Mouse (Mus musculus) neural tube, embryonic 13.5 days (tissue): ENCODE data around the gene Dab1. TPM values are rescaled to one million over a fixed set of nuclear protein-coding genes. Genes with fewer than 3 reads are reported as not detected.
A peak's percentile ranks its signal among the peaks of the same experiment; 100 is the strongest.

ENCODE experiments used
- ATAC-seq: fragments of 200-750 bp; cut with Nextera tagmentation; 2 replicates; pipeline ENCODE4 v1.8.0; 2017; ENCODE audit warnings: low read depth, mild to moderate bottlenecking, moderate TSS enrichment, moderate library complexity
- H3K27ac ChIP-seq: fragments of 300-500 bp; sonication (generic); replicated peaks from 2 replicates; pipeline ENCODE4 v1.5.1; 2015; ENCODE audit warnings: moderate library complexity, mild to moderate bottlenecking, inconsistent platforms
- H3K27me3 ChIP-seq: fragments of 300-500 bp; sonication (generic); 2 replicates; pipeline ENCODE4 v1.6.1; 2015; ENCODE audit warnings: mild to moderate bottlenecking, inconsistent platforms
- H3K36me3 ChIP-seq: fragments of 300-500 bp; sonication (generic); 2 replicates; pipeline ENCODE4 v1.6.1; 2015; ENCODE audit warnings: mild to moderate bottlenecking, inconsistent platforms
- H3K4me1 ChIP-seq: fragments of 300-500 bp; sonication (generic); replicated peaks from 2 replicates; pipeline ENCODE4 v1.6.1; 2015; ENCODE audit warnings: inconsistent platforms
- H3K4me2 ChIP-seq: fragments of 300-500 bp; sonication (generic); 2 replicates; pipeline ENCODE4 v1.6.1; 2015; ENCODE audit warnings: inconsistent platforms, mild to moderate bottlenecking, moderate library complexity
- H3K4me3 ChIP-seq: fragments of 300-500 bp; sonication (generic); 2 replicates; pipeline ENCODE4 v1.5.1; 2015; ENCODE audit warnings: mild to moderate bottlenecking, inconsistent platforms
- H3K9ac ChIP-seq: fragments of 300-500 bp; sonication (generic); 2 replicates; pipeline ENCODE4 v1.6.1; 2015; ENCODE audit warnings: moderate library complexity, mild to moderate bottlenecking, inconsistent platforms
- H3K9me3 ChIP-seq: fragments of 300-500 bp; sonication (generic); 2 replicates; pipeline ENCODE4 v1.6.1; 2016; ENCODE audit warnings: inconsistent platforms
- WGBS: fragments of 180-500 bp; shearing (Covaris S2); methylation state at CpG from one replicate; pipeline ENCODE4 v1.1.7; 2015; 5-methylcytosine and 5-hydroxymethylcytosine counted together
- polyA plus RNA-seq: library from polyadenylated mRNA; unstranded; fragments of >200 nt; fragmentation: Nextera tagmentation; extraction: Ambion mirVana; gene quantifications from 2 replicates; pipeline ENCODE4 v1.2.1, GENCODE M21; 2015

The Dab1 gene
- polyA plus RNA-seq, 1 experiment from 2014 or later, result 46.6 TPM

- 60% methylated on average over 3 of the region's 3 CpGs for WGBS
These were observed 315.2 kb downstream of the Dab1 start for GRCm38 (mm10) chr4:103934364-103934763.

GRCm38 (mm10) chr4:103948255-103948654, 329.1 kb downstream of the Dab1 start:
- Histone ChIP-seq H3K27ac (no peak overlapping the region), H3K9me3 (no peaks in the 10 kb centered on the region), H3K4me3 (no peak overlapping the region), H3K36me3 (no peaks in the 10 kb centered on the region), H3K4me1 (peaks cover 12% of the 10 kb centered on the region), H3K27me3 (no peaks in the 10 kb centered on the region), H3K9ac (no peak overlapping the region), H3K4me2 (no peak overlapping the region)
- 60% methylated on average over 3 of the region's 3 CpGs for WGBS
- no peak for ATAC-seq

More at GRCm38 (mm10) chr4:103934364-103934763, 315.2 kb downstream of the Dab1 start:
- ATAC-seq, result no peak
- Histone ChIP-seq H3K4me1 (no peaks in the 10 kb centered on the region; the same call in 1 of the 2 replicates), H3K4me2 (no peak overlapping the region), H3K27me3 (no peaks in the 10 kb centered on the region), H3K4me3 (no peak overlapping the region), H3K36me3 (no peaks in the 10 kb centered on the region), H3K9ac (no peak overlapping the region), H3K27ac (no peak overlapping the region), H3K9me3 (no peaks in the 10 kb centered on the region)

- Histone ChIP-seq H3K27ac (no peak overlapping the region), H3K36me3 (no peaks in the 10 kb centered on the region), H3K27me3 (no peaks in the 10 kb centered on the region), H3K4me3 (no peak overlapping the region), H3K4me2 (no peak overlapping the region; the same call in 1 of the 2 replicates), H3K4me1 (peaks cover 4% of the 10 kb centered on the region; the same call in 1 of the 2 replicates), H3K9me3 (no peaks in the 10 kb centered on the region), H3K9ac (no peak overlapping the region)
- WGBS, result 30% methylated on average over 9 of the region's 9 CpGs
- ATAC-seq, result no peak
These were observed 334.6 kb downstream of the Dab1 start for GRCm38 (mm10) chr4:103953652-103954220.

- Histone ChIP-seq H3K4me1 (0 out of 2 replicates have a peak, but pooled peaks cover 8% of the 10 kb centered on the region), H3K9me3 (no peaks in the 10 kb centered on the region), H3K4me2 (no peak overlapping the region), H3K4me3 (no peak overlapping the region), H3K27ac (no peak overlapping the region), H3K9ac (no peak overlapping the region), H3K36me3 (no peaks in the 10 kb centered on the region), H3K27me3 (no peaks in the 10 kb centered on the region)
- ATAC-seq, result no peak
- WGBS, result 62% methylated on average over 7 of the region's 7 CpGs
These were observed 342.2 kb downstream of the Dab1 start for GRCm38 (mm10) chr4:103961134-103962049.

- no peaks in the 10 kb centered on the region for H3K9me3 ChIP-seq
- H3K9ac ChIP-seq, result no peak overlapping the region
- no peak overlapping the region for H3K4me3 ChIP-seq
- H3K4me1 ChIP-seq, result peaks cover 6% of the 10 kb centered on the region; the same call in 1 of the 2 replicates
- ATAC-seq, result 0 out of 2 replicates have a peak, but pooled peaks have one; percentile 11
- H3K36me3 ChIP-seq, result no peaks in the 10 kb centered on the region
- no peak overlapping the region for H3K27ac ChIP-seq
- WGBS, result 20% methylated on average over 9 of the region's 9 CpGs
- no peak overlapping the region for H3K4me2 ChIP-seq
- no peaks in the 10 kb centered on the region for H3K27me3 ChIP-seq
These were observed 350.7 kb downstream of the Dab1 start for GRCm38 (mm10) chr4:103969906-103970305.

- no peaks in the 10 kb centered on the region for H3K27me3 ChIP-seq
- WGBS, result 75% methylated on average over 2 of the region's 2 CpGs
- H3K4me1 ChIP-seq, result peaks cover 6% of the 10 kb centered on the region; the same call in 1 of the 2 replicates
- H3K36me3 ChIP-seq, result no peaks in the 10 kb centered on the region
- no peak overlapping the region for H3K4me2 ChIP-seq
- no peak for ATAC-seq
- no peaks in the 10 kb centered on the region for H3K9me3 ChIP-seq
- no peak overlapping the region for H3K9ac ChIP-seq
- H3K27ac ChIP-seq, result no peak overlapping the region
- no peak overlapping the region for H3K4me3 ChIP-seq
These were observed 355.4 kb downstream of the Dab1 start for GRCm38 (mm10) chr4:103974536-103974935.

- WGBS, result 67% methylated on average over 2 of the region's 2 CpGs
- H3K27me3 ChIP-seq, result no peaks in the 10 kb centered on the region
- no peaks in the 10 kb centered on the region for H3K9me3 ChIP-seq
- no peak overlapping the region for H3K27ac ChIP-seq
- no peaks in the 10 kb centered on the region for H3K36me3 ChIP-seq
- no peak overlapping the region for H3K4me3 ChIP-seq
- no peak overlapping the region for H3K4me2 ChIP-seq
- H3K4me1 ChIP-seq, result peaks cover 2% of the 10 kb centered on the region; the same call in 1 of the 2 replicates
- H3K9ac ChIP-seq, result no peak overlapping the region
- ATAC-seq, result no peak
These were observed 355.8 kb downstream of the Dab1 start for GRCm38 (mm10) chr4:103974946-103975345.

GRCm38 (mm10) chr4:103993884-103994283, 374.7 kb downstream of the Dab1 start:
- no peak overlapping the region for H3K4me3 ChIP-seq
- no peaks in the 10 kb centered on the region for H3K27me3 ChIP-seq
- H3K27ac ChIP-seq, result no peak overlapping the region
- no peak overlapping the region for H3K4me2 ChIP-seq
- WGBS, result 28% methylated on average over 3 of the region's 3 CpGs
- no peaks in the 10 kb centered on the region for H3K36me3 ChIP-seq
- H3K4me1 ChIP-seq, result peaks cover 31% of the 10 kb centered on the region
- ATAC-seq, result peak; percentile 93
- H3K9me3 ChIP-seq, result no peaks in the 10 kb centered on the region
- no peak overlapping the region for H3K9ac ChIP-seq

GRCm38 (mm10) chr4:103994406-103994805, 375.2 kb downstream of the Dab1 start:
- Histone ChIP-seq H3K9me3 (no peaks in the 10 kb centered on the region), H3K4me1 (peaks cover 31% of the 10 kb centered on the region), H3K9ac (no peak overlapping the region), H3K27me3 (no peaks in the 10 kb centered on the region), H3K4me3 (no peak overlapping the region), H3K36me3 (no peaks in the 10 kb centered on the region), H3K27ac (no peak overlapping the region), H3K4me2 (no peak overlapping the region)
- 32% methylated on average over 1 of the region's 1 CpGs for WGBS
- peak; percentile 51; the same call in 1 of the 2 replicates for ATAC-seq

GRCm38 (mm10) chr4:104008406-104008805, 389.2 kb downstream of the Dab1 start:
- H3K9me3 ChIP-seq, result no peaks in the 10 kb centered on the region
- H3K36me3 ChIP-seq, result no peaks in the 10 kb centered on the region
- no peak overlapping the region for H3K4me2 ChIP-seq
- H3K27me3 ChIP-seq, result no peaks in the 10 kb centered on the region
- H3K9ac ChIP-seq, result no peak overlapping the region
- H3K4me1 ChIP-seq, result peaks cover 33% of the 10 kb centered on the region
- no peak for ATAC-seq
- no peak overlapping the region for H3K4me3 ChIP-seq
- no peak overlapping the region for H3K27ac ChIP-seq
- WGBS, result 52% methylated on average over 5 of the region's 5 CpGs

- H3K9me3 ChIP-seq, result no peaks in the 10 kb centered on the region
- H3K27me3 ChIP-seq, result no peaks in the 10 kb centered on the region
- H3K4me3 ChIP-seq, result no peak overlapping the region
- H3K9ac ChIP-seq, result no peak overlapping the region
- no peak overlapping the region for H3K27ac ChIP-seq
- H3K4me2 ChIP-seq, result no peak overlapping the region
- H3K4me1 ChIP-seq, result peaks cover 28% of the 10 kb centered on the region
- H3K36me3 ChIP-seq, result no peaks in the 10 kb centered on the region
- 72% methylated on average over 4 of the region's 4 CpGs for WGBS
- ATAC-seq, result no peak
These were observed 392.5 kb downstream of the Dab1 start for GRCm38 (mm10) chr4:104011683-104012082.

GRCm38 (mm10) chr4:104012150-104012549, 393.0 kb downstream of the Dab1 start:
- H3K4me3 ChIP-seq, result no peak overlapping the region
- 80% methylated on average over 4 of the region's 4 CpGs for WGBS
- no peaks in the 10 kb centered on the region for H3K36me3 ChIP-seq
- no peak overlapping the region for H3K4me2 ChIP-seq
- no peak overlapping the region for H3K9ac ChIP-seq
- no peak for ATAC-seq
- H3K4me1 ChIP-seq, result peaks cover 27% of the 10 kb centered on the region
- no peak overlapping the region for H3K27ac ChIP-seq
- H3K9me3 ChIP-seq, result no peaks in the 10 kb centered on the region
- no peaks in the 10 kb centered on the region for H3K27me3 ChIP-seq
